Mouse (Mus musculus): Measurements from ENCODE around the gene Dusp3. TPM values are rescaled to one million over a fixed set of nuclear protein-coding genes. Genes with fewer than 3 reads are reported as not detected.
A peak's percentile ranks its signal among the peaks of the same experiment; 100 is the strongest.

Dusp3 gene
- polyA plus RNA-seq, 1 experiment from 2014 or later, result 39.6 TPM

DNA sequence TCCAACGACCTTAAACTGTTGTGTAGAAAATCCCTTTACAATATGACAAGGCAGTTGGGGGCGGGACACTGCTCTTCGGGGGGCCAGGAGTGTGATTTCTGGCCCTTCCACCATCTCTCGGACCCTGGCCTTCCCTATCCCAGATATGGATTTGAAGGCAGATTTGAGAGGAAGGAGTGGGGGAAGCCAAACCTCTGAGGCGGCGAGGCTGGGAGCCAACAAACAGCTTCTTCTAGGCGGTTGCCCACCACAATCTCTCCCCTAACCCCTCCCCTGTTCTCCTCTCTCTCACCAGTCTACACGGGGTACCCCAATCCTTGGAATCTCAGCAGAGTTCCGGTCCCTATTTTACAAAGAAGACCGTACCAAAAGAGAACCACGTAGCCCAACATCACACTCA is 23.8 kb downstream of the Dusp3 start:
- Histone ChIP-seq H3K9ac (replicated peaks; ENCODE audit: low read length) (peak overlapping the region; percentile 71), H3K27ac (ENCODE audit: low read length) (no peak overlapping the region), H3K4me1 (ENCODE audit: insufficient read depth, low read length) (peaks cover 56% of the 10 kb centered on the region), H3K4me3 (ENCODE audit: low read length) (peak overlapping the region; percentile 59), H3K27me3 (ENCODE audit: insufficient read depth, low read length) (peaks cover 62% of the 10 kb centered on the region), H3K9me3 (ENCODE audit: low read length) (no peaks in the 10 kb centered on the region), H3K4me2 (replicated peaks; ENCODE audit: low read depth, low read length) (peak overlapping the region; percentile 93), H3K36me3 (ENCODE audit: insufficient read depth, low read length) (no peaks in the 10 kb centered on the region)
- WGBS, result 4% methylated on average over 11 of the region's 11 CpGs
- no peak for ATAC-seq (ENCODE audit: low FRiP score, low TSS enrichment)

DNA sequence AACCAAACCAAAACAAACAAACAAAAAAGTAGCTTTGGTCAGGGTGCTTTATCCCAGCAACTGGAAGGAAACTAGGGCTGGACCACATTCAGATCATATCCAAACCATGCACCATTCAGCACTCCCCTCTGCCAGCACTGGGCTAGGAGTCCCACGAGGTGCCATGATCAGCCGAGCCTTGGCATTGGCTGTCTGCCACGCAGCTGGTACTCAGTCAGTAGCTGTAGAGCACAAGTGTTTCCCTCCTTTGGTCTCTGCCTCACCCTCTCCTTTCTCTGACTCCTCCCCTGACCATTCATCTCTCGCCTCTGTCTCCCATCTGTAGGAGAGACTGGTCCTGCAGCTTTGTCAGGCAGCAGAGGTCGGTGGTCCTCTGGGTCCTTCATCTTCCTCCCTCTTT is 29.3 kb downstream of the Dusp3 start:
- WGBS, result 67% methylated on average over 5 of the region's 5 CpGs
- no peak for ATAC-seq (ENCODE audit: low FRiP score, low TSS enrichment)
- Histone ChIP-seq H3K4me3 (ENCODE audit: low read length) (no peak overlapping the region), H3K27me3 (ENCODE audit: insufficient read depth, low read length) (peaks cover 23% of the 10 kb centered on the region), H3K9me3 (ENCODE audit: low read length) (no peaks in the 10 kb centered on the region), H3K36me3 (ENCODE audit: insufficient read depth, low read length) (no peaks in the 10 kb centered on the region), H3K4me2 (replicated peaks; ENCODE audit: low read depth, low read length) (no peak overlapping the region), H3K4me1 (ENCODE audit: insufficient read depth, low read length) (peaks cover 15% of the 10 kb centered on the region), H3K27ac (ENCODE audit: low read length) (no peak overlapping the region), H3K9ac (replicated peaks; ENCODE audit: low read length) (no peak overlapping the region)

- Histone ChIP-seq H3K9ac (replicated peaks; ENCODE audit: low read length) (no peak overlapping the region), H3K4me2 (replicated peaks; ENCODE audit: low read depth, low read length) (peak overlapping the region; percentile 17; the same call in 1 of the 2 replicates), H3K27me3 (ENCODE audit: insufficient read depth, low read length) (peaks cover 9% of the 10 kb centered on the region; the same call in 1 of the 2 replicates), H3K27ac (ENCODE audit: low read length) (peak overlapping the region; percentile 66), H3K4me3 (ENCODE audit: low read length) (no peak overlapping the region), H3K9me3 (ENCODE audit: low read length) (no peaks in the 10 kb centered on the region), H3K36me3 (ENCODE audit: insufficient read depth, low read length) (no peaks in the 10 kb centered on the region), H3K4me1 (ENCODE audit: insufficient read depth, low read length) (peaks cover 18% of the 10 kb centered on the region)
- WGBS, result 43% methylated on average over 4 of the region's 4 CpGs
- ATAC-seq (ENCODE audit: low FRiP score, low TSS enrichment), result no peak
These were observed 33.4 kb downstream of the Dusp3 start for GRCm38 (mm10) chr11:101953441-101953840.

- ATAC-seq (ENCODE audit: low FRiP score, low TSS enrichment), result peak; percentile 90
- Histone ChIP-seq H3K4me1 (ENCODE audit: insufficient read depth, low read length) (peaks cover 18% of the 10 kb centered on the region), H3K9me3 (ENCODE audit: low read length) (no peaks in the 10 kb centered on the region), H3K4me2 (replicated peaks; ENCODE audit: low read depth, low read length) (peak overlapping the region; percentile 17), H3K9ac (replicated peaks; ENCODE audit: low read length) (no peak overlapping the region; the same call in 1 of the 2 replicates), H3K27me3 (ENCODE audit: insufficient read depth, low read length) (peaks cover 9% of the 10 kb centered on the region; the same call in 1 of the 2 replicates), H3K27ac (ENCODE audit: low read length) (peak overlapping the region; percentile 66), H3K4me3 (ENCODE audit: low read length) (no peak overlapping the region), H3K36me3 (ENCODE audit: insufficient read depth, low read length) (no peaks in the 10 kb centered on the region)
- 23% methylated on average over 24 of the region's 24 CpGs for WGBS
These were observed 34.1 kb downstream of the Dusp3 start for GRCm38 (mm10) chr11:101952541-101953341.

DNA sequence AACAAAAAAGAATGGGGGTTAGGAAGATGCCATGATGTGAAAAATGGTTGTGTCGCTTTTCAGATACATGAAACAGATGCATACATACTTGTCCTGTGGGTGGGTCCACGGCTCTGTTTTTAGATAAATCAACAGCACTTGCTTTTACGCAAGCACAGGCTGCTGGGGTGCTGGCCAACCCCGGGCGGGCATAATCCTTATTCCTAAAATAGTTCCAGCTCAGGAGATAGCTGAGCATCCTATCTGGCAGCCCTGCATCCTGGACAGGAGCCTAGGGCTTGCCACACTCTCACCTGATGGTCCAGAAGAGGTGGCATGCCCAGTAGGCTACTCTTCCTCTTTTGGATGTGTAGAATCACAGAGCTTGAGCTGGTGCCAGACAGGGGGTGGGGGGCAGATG is 36.8 kb downstream of the Dusp3 start:
- H3K36me3 ChIP-seq (ENCODE audit: insufficient read depth, low read length), result no peaks in the 10 kb centered on the region
- 90% methylated on average over 5 of the region's 5 CpGs for WGBS
- no peaks in the 10 kb centered on the region for H3K9me3 ChIP-seq (ENCODE audit: low read length)
- peaks cover under 1% of the 10 kb centered on the region; the same call in 1 of the 2 replicates for H3K27me3 ChIP-seq (ENCODE audit: insufficient read depth, low read length)
- H3K9ac ChIP-seq (replicated peaks; ENCODE audit: low read length), result no peak overlapping the region
- H3K4me3 ChIP-seq (ENCODE audit: low read length), result no peak overlapping the region
- no peak for ATAC-seq (ENCODE audit: low FRiP score, low TSS enrichment)
- H3K4me1 ChIP-seq (ENCODE audit: insufficient read depth, low read length), result peaks cover 25% of the 10 kb centered on the region
- H3K4me2 ChIP-seq (replicated peaks; ENCODE audit: low read depth, low read length), result no peak overlapping the region
- no peak overlapping the region for H3K27ac ChIP-seq (ENCODE audit: low read length)

DNA sequence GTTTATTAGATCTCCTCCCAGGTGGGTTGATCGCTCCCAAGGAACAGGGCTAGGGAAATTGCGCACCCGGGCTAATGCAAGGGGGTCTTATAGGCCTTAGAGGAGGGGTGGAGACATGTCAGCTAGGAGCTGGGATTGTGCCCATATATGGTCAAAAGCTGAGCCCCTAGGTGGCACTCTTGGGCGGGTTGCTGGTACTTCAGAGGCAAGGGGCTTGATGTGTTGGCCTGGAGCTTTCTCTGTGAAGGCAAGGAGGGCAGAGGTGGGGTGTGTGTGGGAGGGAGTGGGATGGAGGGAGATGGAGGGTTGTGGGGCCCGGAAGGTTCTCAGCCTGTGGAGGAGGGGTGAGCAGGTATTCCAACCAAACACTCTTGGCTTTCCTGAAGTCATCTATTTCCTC is 40.3 kb downstream of the Dusp3 start:
- 20% methylated on average over 5 of the region's 5 CpGs for WGBS
- H3K4me2 ChIP-seq (replicated peaks; ENCODE audit: low read depth, low read length), result no peak overlapping the region
- peak; percentile 42; the same call in 1 of the 2 replicates for ATAC-seq (ENCODE audit: low FRiP score, low TSS enrichment)

DNA sequence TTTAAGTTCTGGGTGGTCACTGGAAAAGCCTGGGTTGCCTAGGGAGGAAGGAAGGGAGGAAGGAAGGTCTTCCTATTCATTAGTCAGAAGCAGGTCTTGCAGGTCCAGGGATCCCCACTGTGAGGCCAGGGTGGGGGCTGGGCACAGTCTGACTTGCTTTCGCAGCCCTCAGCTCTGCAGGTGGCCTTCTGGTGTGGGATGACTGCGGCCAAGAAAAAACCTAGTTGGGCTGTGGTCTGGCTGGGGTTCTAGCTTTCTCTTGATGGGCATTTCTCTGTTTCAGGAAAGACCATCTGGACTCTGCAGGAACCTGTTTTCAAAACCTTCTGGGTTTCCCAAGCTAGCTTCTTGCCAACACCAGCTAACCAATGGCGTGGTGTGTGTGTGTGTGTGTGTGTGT is 43.8 kb downstream of the Dusp3 start:
- H3K4me2 ChIP-seq (replicated peaks; ENCODE audit: low read depth, low read length), result no peak overlapping the region
- WGBS, result 57% methylated on average over 3 of the region's 3 CpGs
- H3K27ac ChIP-seq (ENCODE audit: low read length), result no peak overlapping the region
- H3K9me3 ChIP-seq (ENCODE audit: low read length), result no peaks in the 10 kb centered on the region
- no peak for ATAC-seq (ENCODE audit: low FRiP score, low TSS enrichment)
- H3K27me3 ChIP-seq (ENCODE audit: insufficient read depth, low read length), result no peaks in the 10 kb centered on the region
- H3K36me3 ChIP-seq (ENCODE audit: insufficient read depth, low read length), result no peaks in the 10 kb centered on the region
- H3K4me1 ChIP-seq (ENCODE audit: insufficient read depth, low read length), result peaks cover 10% of the 10 kb centered on the region
- H3K4me3 ChIP-seq (ENCODE audit: low read length), result no peak overlapping the region
- no peak overlapping the region for H3K9ac ChIP-seq (replicated peaks; ENCODE audit: low read length)

More for the DNA sequence above, 40.3 kb downstream of the Dusp3 start:
- Histone ChIP-seq H3K9me3 (ENCODE audit: low read length) (no peaks in the 10 kb centered on the region), H3K27me3 (ENCODE audit: insufficient read depth, low read length) (no peaks in the 10 kb centered on the region), H3K4me3 (ENCODE audit: low read length) (no peak overlapping the region), H3K9ac (replicated peaks; ENCODE audit: low read length) (no peak overlapping the region), H3K27ac (ENCODE audit: low read length) (no peak overlapping the region), H3K4me1 (ENCODE audit: insufficient read depth, low read length) (peaks cover 7% of the 10 kb centered on the region), H3K36me3 (ENCODE audit: insufficient read depth, low read length) (no peaks in the 10 kb centered on the region)

DNA sequence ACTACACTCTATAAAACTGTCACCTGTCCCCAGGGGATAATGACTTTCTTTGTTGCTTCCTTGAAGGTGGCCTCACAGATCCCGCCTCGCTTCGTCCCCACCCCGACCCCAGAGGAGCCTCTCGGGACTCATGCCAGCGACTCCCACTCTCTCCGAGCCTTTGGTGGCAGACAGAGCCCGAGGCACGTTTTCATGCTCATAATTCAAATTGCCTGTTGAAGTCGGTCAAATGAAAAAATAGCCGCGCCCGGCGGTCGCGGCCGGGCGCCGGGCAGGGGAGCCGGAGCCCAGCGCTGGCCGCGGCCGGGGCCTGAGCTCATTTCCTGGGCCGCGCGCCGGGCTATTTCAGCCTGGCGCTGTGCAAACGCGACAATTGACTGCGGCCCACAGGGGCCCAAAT is 49.7 kb downstream of the Dusp3 start:
- Histone ChIP-seq H3K27me3 (ENCODE audit: insufficient read depth, low read length) (0 out of 2 replicates have a peak, but pooled peaks cover 2% of the 10 kb centered on the region), H3K9ac (replicated peaks; ENCODE audit: low read length) (peak overlapping the region; percentile 70), H3K9me3 (ENCODE audit: low read length) (no peaks in the 10 kb centered on the region), H3K4me3 (ENCODE audit: low read length) (peak overlapping the region; percentile 46), H3K36me3 (ENCODE audit: insufficient read depth, low read length) (no peaks in the 10 kb centered on the region), H3K4me1 (ENCODE audit: insufficient read depth, low read length) (peaks cover 23% of the 10 kb centered on the region), H3K27ac (ENCODE audit: low read length) (no peak overlapping the region), H3K4me2 (replicated peaks; ENCODE audit: low read depth, low read length) (peak overlapping the region; percentile 81)
- 0% methylated on average over 32 of the region's 32 CpGs for WGBS
- ATAC-seq (ENCODE audit: low FRiP score, low TSS enrichment), result peak; percentile 46; the same call in 1 of the 2 replicates

GRCm38 (mm10) chr11:101936421-101936820 is 50.4 kb downstream of the Dusp3 start:
- Histone ChIP-seq H3K9me3 (ENCODE audit: low read length) (no peaks in the 10 kb centered on the region), H3K27me3 (ENCODE audit: insufficient read depth, low read length) (0 out of 2 replicates have a peak, but pooled peaks cover 2% of the 10 kb centered on the region), H3K4me1 (ENCODE audit: insufficient read depth, low read length) (peaks cover 23% of the 10 kb centered on the region), H3K4me2 (replicated peaks; ENCODE audit: low read depth, low read length) (peak overlapping the region; percentile 81; the same call in 1 of the 2 replicates), H3K27ac (ENCODE audit: low read length) (no peak overlapping the region), H3K9ac (replicated peaks; ENCODE audit: low read length) (no peak overlapping the region), H3K4me3 (ENCODE audit: low read length) (no peak overlapping the region), H3K36me3 (ENCODE audit: insufficient read depth, low read length) (no peaks in the 10 kb centered on the region)
- no peak for ATAC-seq (ENCODE audit: low FRiP score, low TSS enrichment)
- WGBS, result 39% methylated on average over 7 of the region's 7 CpGs

GRCm38 (mm10) chr11:101935743-101936142 is 51.1 kb downstream of the Dusp3 start:
- Histone ChIP-seq H3K9me3 (ENCODE audit: low read length) (no peaks in the 10 kb centered on the region), H3K9ac (replicated peaks; ENCODE audit: low read length) (no peak overlapping the region), H3K27ac (ENCODE audit: low read length) (no peak overlapping the region), H3K27me3 (ENCODE audit: insufficient read depth, low read length) (0 out of 2 replicates have a peak, but pooled peaks cover 2% of the 10 kb centered on the region), H3K36me3 (ENCODE audit: insufficient read depth, low read length) (no peaks in the 10 kb centered on the region), H3K4me3 (ENCODE audit: low read length) (no peak overlapping the region), H3K4me1 (ENCODE audit: insufficient read depth, low read length) (peaks cover 23% of the 10 kb centered on the region), H3K4me2 (replicated peaks; ENCODE audit: low read depth, low read length) (no peak overlapping the region)
- no peak for ATAC-seq (ENCODE audit: low FRiP score, low TSS enrichment)
- 27% methylated on average over 3 of the region's 3 CpGs for WGBS
